Mouse (Mus musculus) intestine, embryonic 14.5 days (tissue): ENCODE measurements around the gene Tra2a. TPM values are rescaled to one million over a fixed set of nuclear protein-coding genes. Genes with fewer than 3 reads are reported as not detected.
A peak's percentile ranks its signal among the peaks of the same experiment; 100 is the strongest.

Experiments used
- ATAC-seq: fragments of 200-750 bp; cut with Nextera tagmentation; replicated peaks from 2 replicates; pipeline ENCODE4 v1.8.0; 2017; ENCODE audit warnings: low read depth, moderate number of reproducible peaks, moderate TSS enrichment, moderate library complexity; ENCODE audit not compliant: low FRiP score, low TSS enrichment
- DNase-seq: peaks from one replicate; pipeline ENCODE4 v3.0.0-alpha.2; 2018; ENCODE audit warnings: low spot score
- H3K27ac ChIP-seq: fragments of 300-500 bp; sonication (generic); 2 replicates; pipeline ENCODE4 v1.5.1; 2014; ENCODE audit warnings: low read depth, mild to moderate bottlenecking, control low read depth
- H3K27me3 ChIP-seq: fragments of 300-500 bp; sonication (generic); replicated peaks from 2 replicates; pipeline ENCODE4 v1.6.1; 2014; ENCODE audit warnings: low read length, control low read depth; ENCODE audit not compliant: control insufficient read depth, insufficient read depth
- H3K36me3 ChIP-seq: fragments of 300-500 bp; sonication (generic); 2 replicates; pipeline ENCODE4 v1.6.1; 2014; ENCODE audit warnings: low read length, control low read depth; ENCODE audit not compliant: control insufficient read depth, insufficient read depth
- H3K4me1 ChIP-seq: fragments of 300-500 bp; sonication (generic); replicated peaks from 2 replicates; pipeline ENCODE4 v1.6.1; 2014; ENCODE audit warnings: low read length, control low read depth, mixed read lengths; ENCODE audit not compliant: control insufficient read depth, insufficient read depth
- H3K4me2 ChIP-seq: fragments of 300-500 bp; sonication (generic); 2 replicates; pipeline ENCODE4 v1.6.1; 2014; ENCODE audit warnings: low read length
- H3K4me3 ChIP-seq: fragments of 300-500 bp; sonication (generic); 2 replicates; pipeline ENCODE4 v1.5.1; 2014; ENCODE audit warnings: low read depth, low read length, control low read depth, mixed read lengths
- H3K9ac ChIP-seq: fragments of 300-500 bp; sonication (generic); 2 replicates; pipeline ENCODE4 v1.6.1; 2014; ENCODE audit warnings: mild to moderate bottlenecking, low read length
- H3K9me3 ChIP-seq: fragments of 300-500 bp; sonication (generic); 2 replicates; pipeline ENCODE4 v1.6.1; 2016; ENCODE audit warnings: low read length, control low read depth; ENCODE audit not compliant: control insufficient read depth
- WGBS: fragments of 180-500 bp; shearing (Covaris S2); extraction: QIAGEN DNeasy Blood & Tissue Kit; methylation state at CpG from one replicate; pipeline ENCODE4 v1.1.7; 2014; 5-methylcytosine and 5-hydroxymethylcytosine counted together
- polyA plus RNA-seq: library from polyadenylated mRNA; unstranded; fragments of >200 nt; fragmentation: Nextera tagmentation; extraction: Ambion mirVana; gene quantifications from 2 replicates; pipeline ENCODE4 v1.2.1, GENCODE M21; 2014

The Tra2a gene
- polyA plus RNA-seq, 1 experiment from 2014 or later = 45.6 TPM

GRCm38 (mm10) chr6:49225728-49226123 lies 38.1 kb downstream of the Tra2a start:
- peak; percentile 53 for DNase-seq
- no peaks in the 10 kb centered on the region for H3K9me3 ChIP-seq
- no peaks in the 10 kb centered on the region for H3K27me3 ChIP-seq
- H3K4me3 ChIP-seq = no peak overlapping the region
- H3K4me2 ChIP-seq = no peak overlapping the region
- H3K36me3 ChIP-seq = no peaks in the 10 kb centered on the region
- no peak overlapping the region for H3K27ac ChIP-seq
- peak; percentile 90; the same call in 1 of the 2 replicates for ATAC-seq
- WGBS = 52% methylated on average over 3 of the region's 3 CpGs
- H3K4me1 ChIP-seq = peaks cover 5% of the 10 kb centered on the region
- no peak overlapping the region for H3K9ac ChIP-seq

GRCm38 (mm10) chr6:49224923-49225727 lies 38.7 kb downstream of the Tra2a start:
- H3K4me2 ChIP-seq = no peak overlapping the region
- H3K27ac ChIP-seq = 0 out of 2 replicates have a peak overlapping the region, but pooled peaks have one; percentile 1
- DNase-seq (peak; percentile 60), ATAC-seq (peak; percentile 91)
- no peak overlapping the region for H3K4me3 ChIP-seq
- no peaks in the 10 kb centered on the region for H3K9me3 ChIP-seq
- peaks cover 5% of the 10 kb centered on the region for H3K4me1 ChIP-seq
- 17% methylated on average over 11 of the region's 11 CpGs for WGBS
- H3K36me3 ChIP-seq = no peaks in the 10 kb centered on the region
- no peaks in the 10 kb centered on the region for H3K27me3 ChIP-seq
- H3K9ac ChIP-seq = no peak overlapping the region

GRCm38 (mm10) chr6:49221906-49222305 lies 41.9 kb downstream of the Tra2a start:
- DNase-seq (peak; percentile 56), ATAC-seq (no peak)
- 4% methylated on average over 7 of the region's 7 CpGs for whole genome bisulfite sequencing
- H3K27ac ChIP-seq = no peak overlapping the region
- peaks cover 5% of the 10 kb centered on the region for H3K4me1 ChIP-seq
- no peaks in the 10 kb centered on the region for H3K9me3 ChIP-seq
- H3K4me3 ChIP-seq = no peak overlapping the region
- peak overlapping the region; percentile 25; the same call in 1 of the 2 replicates for H3K9ac ChIP-seq
- H3K4me2 ChIP-seq = peak overlapping the region; percentile 36
- no peaks in the 10 kb centered on the region for H3K36me3 ChIP-seq
- no peaks in the 10 kb centered on the region for H3K27me3 ChIP-seq

DNA sequence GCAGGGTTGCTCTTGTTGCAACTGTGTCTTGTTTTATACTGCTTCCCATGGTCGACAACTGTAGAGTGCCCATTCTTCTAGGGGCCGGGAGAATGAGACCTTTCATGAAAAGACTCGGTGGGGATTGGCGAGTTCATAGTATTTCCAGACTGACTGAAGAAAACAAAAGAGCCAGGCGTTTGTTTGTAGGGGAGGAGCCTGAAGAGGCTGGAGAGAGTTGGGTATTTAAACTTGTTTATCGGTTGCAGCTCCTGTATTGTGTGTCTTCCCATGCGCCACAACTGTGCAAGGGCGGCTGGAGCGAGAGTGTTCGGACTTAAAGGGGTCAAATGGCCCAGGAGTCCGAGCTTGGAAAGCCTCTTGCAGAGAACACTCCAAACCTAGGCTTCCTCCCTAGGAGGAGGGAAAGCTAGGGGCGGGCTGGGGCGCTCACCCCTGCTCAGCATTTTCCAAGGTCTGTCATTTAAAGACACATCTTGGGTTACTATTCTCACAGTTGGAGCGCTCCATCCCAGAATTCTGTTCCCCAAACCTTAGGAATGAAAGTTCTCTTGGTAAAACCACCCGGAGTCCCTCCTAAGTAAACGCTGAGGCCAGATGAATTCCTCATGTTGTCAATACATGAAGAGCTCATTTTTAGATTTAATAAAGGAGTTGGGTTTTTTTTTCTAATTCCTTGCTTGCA lies 43.8 kb downstream of the Tra2a start:
- H3K4me3 ChIP-seq = peak overlapping the region; percentile 28
- no peaks in the 10 kb centered on the region; the same call in 1 of the 2 replicates for H3K4me1 ChIP-seq
- ATAC-seq (no peak), DNase-seq (peak; percentile 64)
- H3K9me3 ChIP-seq = no peaks in the 10 kb centered on the region
- H3K4me2 ChIP-seq = peak overlapping the region; percentile 51
- 0 out of 2 replicates have a peak overlapping the region, but pooled peaks have one; percentile 18 for H3K27ac ChIP-seq
- no peaks in the 10 kb centered on the region for H3K36me3 ChIP-seq
- H3K9ac ChIP-seq = peak overlapping the region; percentile 38
- 7% methylated on average over 16 of the region's 16 CpGs for WGBS
- no peaks in the 10 kb centered on the region for H3K27me3 ChIP-seq

- ATAC-seq (no peak), DNase-seq (no peak)
- Histone ChIP-seq H3K4me1 (no peaks in the 10 kb centered on the region), H3K36me3 (no peaks in the 10 kb centered on the region), H3K4me3 (peak overlapping the region; percentile 97), H3K27ac (no peak overlapping the region), H3K9me3 (no peaks in the 10 kb centered on the region), H3K4me2 (peak overlapping the region; percentile 72), H3K9ac (0 out of 2 replicates have a peak overlapping the region, but pooled peaks have one; percentile 10), H3K27me3 (no peaks in the 10 kb centered on the region)
- WGBS = 17% methylated on average over 4 of the region's 4 CpGs
Observed at GRCm38 (mm10) chr6:49219001-49219560, 44.8 kb downstream of the Tra2a start.

DNA sequence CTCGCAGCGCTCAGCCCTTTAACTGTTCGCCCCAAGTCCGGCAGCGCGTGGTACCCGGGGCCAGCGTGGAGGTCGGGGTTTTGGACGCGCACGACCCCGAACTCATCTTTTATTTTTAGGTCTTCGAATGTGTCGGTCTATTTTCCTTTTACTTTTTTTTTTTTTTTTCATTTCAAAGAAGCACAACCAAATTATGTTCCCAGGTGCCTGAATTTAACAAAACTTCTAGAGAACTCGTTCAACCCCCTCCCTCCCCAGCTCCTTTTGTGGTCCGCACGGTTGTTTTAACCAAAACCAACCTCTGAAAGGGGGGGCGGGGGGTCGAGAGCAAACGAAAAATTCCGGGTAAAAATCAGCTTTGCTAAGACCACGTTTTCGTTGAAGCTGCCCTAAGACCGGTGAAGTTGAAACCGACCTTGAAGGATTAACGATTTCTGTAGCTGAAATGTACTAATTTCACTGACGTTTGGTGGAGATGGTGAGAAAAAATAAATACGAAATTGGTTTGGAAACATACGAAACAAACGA lies 45.5 kb downstream of the Tra2a start:
- peak overlapping the region; percentile 54 for H3K9ac ChIP-seq
- no peak for DNase-seq
- peak overlapping the region; percentile 57 for H3K27ac ChIP-seq
- no peak for ATAC-seq
- no peaks in the 10 kb centered on the region for H3K4me1 ChIP-seq
- WGBS = under 1% methylated on average over 31 of the region's 31 CpGs
- no peaks in the 10 kb centered on the region for H3K27me3 ChIP-seq
- H3K4me3 ChIP-seq = peak overlapping the region; percentile 97
- H3K36me3 ChIP-seq = no peaks in the 10 kb centered on the region
- no peaks in the 10 kb centered on the region for H3K9me3 ChIP-seq
- peak overlapping the region; percentile 72 for H3K4me2 ChIP-seq

- Histone ChIP-seq H3K4me3 (peak overlapping the region; percentile 97), H3K9me3 (no peaks in the 10 kb centered on the region), H3K4me1 (no peaks in the 10 kb centered on the region), H3K27ac (peak overlapping the region; percentile 95), H3K4me2 (peak overlapping the region; percentile 86), H3K36me3 (no peaks in the 10 kb centered on the region), H3K27me3 (no peaks in the 10 kb centered on the region), H3K9ac (peak overlapping the region; percentile 75)
- DNase-seq = peak; percentile 95
- ATAC-seq = peak; percentile 91
- WGBS = under 1% methylated on average over 55 of the region's 56 CpGs
Observed at GRCm38 (mm10) chr6:49217581-49218274, 46.1 kb downstream of the Tra2a start.
